Mouse (Mus musculus) gastrocnemius, postnatal 10 days (tissue): ENCODE measurements around the gene Sh2d3c. TPM values are rescaled to one million over a fixed set of nuclear protein-coding genes. Genes with fewer than 3 reads are reported as not detected.

Source experiments
- DNase-seq: peaks from one replicate; pipeline ENCODE4 v3.0.0; 2021; ENCODE audit warnings: mixed read lengths
- microRNA-seq, 2 experiments: library from miRNA; unstranded; fragments of <30 nt; microRNA quantifications; one replicate each; pipeline ENCODE4 v1.2.0; 2021
- total RNA-seq, 2 experiments: library from RNA; stranded (reverse); gene quantifications; 2 replicates each; pipeline ENCODE4 v1.2.3; 2021

Sh2d3c gene
- total RNA-seq, 2 experiments from 2014 or later, result 13.2 to 16.6 TPM

DNA sequence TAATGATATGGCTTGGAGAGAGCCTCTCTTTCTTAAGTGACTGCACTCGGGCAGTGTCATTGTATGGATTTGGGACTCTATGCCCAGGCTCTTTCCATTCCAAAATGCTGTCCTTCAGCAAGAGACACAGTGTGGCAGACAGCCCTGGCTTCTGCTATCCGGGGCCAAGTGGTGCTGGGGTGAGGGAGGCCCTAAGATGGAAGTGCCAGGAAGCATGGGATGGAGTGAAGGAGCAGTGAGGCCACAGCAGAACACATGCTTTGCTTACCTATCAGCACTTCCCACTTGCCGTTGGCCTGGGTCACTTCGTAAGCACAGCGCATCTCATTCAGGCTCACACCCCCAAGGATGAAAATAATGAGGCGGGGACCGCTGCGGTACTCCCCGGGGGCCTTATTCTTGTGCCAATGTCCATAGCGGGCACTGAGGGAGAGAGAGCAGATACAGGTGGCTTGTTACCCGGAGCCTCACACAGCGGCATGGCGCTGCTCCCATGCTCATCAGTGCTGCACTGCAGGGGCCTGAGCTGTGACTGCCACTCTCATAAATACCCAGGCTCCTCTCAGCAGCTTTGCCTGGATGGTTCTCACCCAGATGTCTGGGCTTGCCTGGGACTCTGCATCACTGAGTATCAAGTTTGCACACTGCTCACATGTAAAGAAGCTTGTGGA lies 75.0 kb downstream of the Sh2d3c start:
- DNase-seq, result no peak

DNA sequence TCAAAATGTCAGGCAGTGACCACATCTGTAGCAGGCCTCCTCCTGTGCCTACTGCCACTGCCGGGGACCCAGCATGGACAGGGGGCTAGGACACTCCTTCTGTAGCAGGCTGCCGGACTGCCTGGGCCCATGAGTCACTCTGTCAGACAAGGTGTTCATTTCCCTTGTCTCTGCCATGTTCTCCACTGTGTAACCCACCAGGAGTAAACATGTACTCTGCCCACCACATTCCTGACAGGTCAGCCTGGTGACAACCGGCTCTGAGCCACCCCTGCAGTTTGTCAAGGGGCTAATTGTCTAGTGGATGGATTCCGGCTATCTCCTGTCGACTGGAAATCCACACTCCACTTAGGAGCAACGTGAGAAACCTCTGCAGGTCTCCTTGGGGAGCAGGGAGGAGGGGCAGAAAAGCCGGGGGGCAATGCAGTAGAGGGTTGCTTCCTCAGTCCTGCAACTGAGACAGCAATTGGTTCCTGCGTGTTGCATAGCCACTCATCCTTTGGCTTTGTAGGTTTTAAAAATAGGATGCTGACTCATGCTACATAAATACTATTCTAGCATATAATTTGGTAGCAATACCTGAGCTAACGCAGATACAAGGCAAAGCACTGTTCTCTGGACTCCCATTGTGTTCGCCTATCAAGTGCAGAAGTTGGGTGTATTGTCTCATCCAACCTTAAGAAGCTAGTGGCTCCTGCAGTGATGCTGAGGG lies 77.6 kb downstream of the Sh2d3c start:
- no peak for DNase-seq

Small RNAs within 50 kb of the gene (microRNA-seq; reads per million reads assigned to microRNA genes)
- gene Gm47291 (0 reads per million in 2 experiments), gene Mir2861 (0 reads per million in 2 experiments), gene Mir3960 (0 reads per million in 2 experiments), gene Mir8093 (0 reads per million in 2 experiments)

Other genes starting within 250 kb of the Sh2d3c start
- 1 to 10 TPM; 5.5 to 8.6 TPM for gene Fam102a, start 185.7 kb upstream of the Sh2d3c start, total RNA-seq
- 10 to 100 TPM; 19.6 to 25.7 TPM for gene Dpm2, start 150.2 kb upstream of the Sh2d3c start, total RNA-seq
- gene Pip5kl1, start 146.3 kb upstream of the Sh2d3c start, total RNA-seq, result not detected
- gene 9430097D07Rik, start 145.4 kb upstream of the Sh2d3c start, total RNA-seq, result not detected
- gene St6galnac4, start 134.0 kb upstream of the Sh2d3c start, total RNA-seq, result 10 to 100 TPM; 31.7 to 42.6 TPM
- 10 to 100 TPM; 59.7 to 66.0 TPM for gene St6galnac6, start 121.3 kb upstream of the Sh2d3c start, total RNA-seq
- 1,000 to 10,000 TPM; 1,275 to 1,593 TPM for gene Ak1, start 99.3 kb upstream of the Sh2d3c start, total RNA-seq
- gene Eng, start 74.5 kb upstream of the Sh2d3c start, total RNA-seq, result 10 to 100 TPM; 49.5 to 54.7 TPM
- gene Fpgs, start 16.9 kb upstream of the Sh2d3c start, total RNA-seq, result 10 to 100 TPM; 10.5 to 15.6 TPM
- gene Cdk9, start 8.0 kb upstream of the Sh2d3c start, total RNA-seq, result 10 to 100 TPM; 29.5 to 35.2 TPM
- not detected for gene 6330409D20Rik, start 20.0 kb downstream of the Sh2d3c start, total RNA-seq
- 10 to 100 TPM; 12.7 to 13.7 TPM for gene Tor2a, start 36.2 kb downstream of the Sh2d3c start, total RNA-seq
- gene Ttc16, start 54.6 kb downstream of the Sh2d3c start, total RNA-seq, result under 1 TPM in 1 of 2 experiments, not detected in 1; 0.11 TPM
- 1 to 10 TPM; 2.3 to 2.7 TPM for gene Ptrh1, start 54.7 kb downstream of the Sh2d3c start, total RNA-seq
- gene Cfap157, start 63.4 kb downstream of the Sh2d3c start, total RNA-seq, result not detected
- 10 to 100 TPM; 10.5 to 18.5 TPM for gene Stxbp1, start 126.2 kb downstream of the Sh2d3c start, total RNA-seq
- gene Fam129b, start 155.1 kb downstream of the Sh2d3c start, total RNA-seq, result 10 to 100 TPM; 16.5 to 22.5 TPM
- 100 to 1,000 TPM; 156 to 177 TPM for gene Rpl12, start 240.5 kb downstream of the Sh2d3c start, total RNA-seq
- gene Lrsam1, start 240.6 kb downstream of the Sh2d3c start, total RNA-seq, result 10 to 100 TPM in 1 of 2 experiments, 1 to 10 TPM in 1; 9.9 to 12.9 TPM